Mouse (Mus musculus): Measurements from ENCODE around the gene Ear14.
"Not testable (repeated sequence)": the region's sequence is repeated elsewhere in the genome, so short reads cannot be mapped to it uniquely, and the experiment has no call there.

Ear14 gene

DNA sequence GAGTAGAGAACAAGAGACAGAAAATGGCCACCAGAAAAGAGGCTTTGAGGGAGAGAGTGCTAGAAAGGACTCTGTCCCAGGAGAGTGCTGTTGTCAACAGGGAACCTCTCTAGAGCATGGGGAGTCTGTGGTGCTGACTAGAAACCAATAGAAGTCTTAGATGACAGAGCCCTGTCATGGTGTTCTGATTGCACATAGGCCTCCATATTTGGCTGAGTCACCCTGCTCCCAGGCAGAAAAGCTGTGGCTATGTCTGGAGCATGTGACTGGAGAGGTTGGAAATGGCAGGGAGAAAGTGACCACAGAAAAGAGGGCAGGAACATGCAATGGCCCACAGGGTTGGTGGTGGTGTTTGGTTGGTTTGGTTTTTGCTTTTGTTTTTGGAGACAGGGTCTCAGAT is 49.0 kb downstream of the Ear14 start:
- not testable (repeated sequence) for DNase-seq (ENCODE audit: inconsistent ontology term)

- no peak for DNase-seq (ENCODE audit: inconsistent ontology term)
Observed at GRCm38 (mm10) chr14:51253569-51253968, 50.4 kb downstream of the Ear14 start.
